Mouse (Mus musculus) thymus, adult 2 months (tissue): Measurements from ENCODE around the gene Snw1.

Source experiments
- CTCF ChIP-seq: fragments of 200-500 bp; IDR thresholded peaks from 2 replicates; pipeline ENCODE4 v1.5.1; 2012; ENCODE audit warnings: mild to moderate bottlenecking, control low read depth, low read length, moderate library complexity, borderline replicate concordance; ENCODE audit not compliant: control insufficient read depth, poor library complexity, insufficient read depth; ENCODE audit errors: extremely low read depth
- POLR2A ChIP-seq: fragments of 200-500 bp; IDR thresholded peaks from 2 replicates; pipeline ENCODE4 v1.6.1; 2012; ENCODE audit warnings: mild to moderate bottlenecking, low read length, control low read depth, moderate library complexity; ENCODE audit not compliant: control insufficient read depth, poor library complexity, insufficient read depth; ENCODE audit errors: extremely low read depth

GRCm38 (mm10) chr12:87470263-87471136 is 1.6 kb downstream of the Snw1 start:
- no peak for TF ChIP-seq CTCF
- TF ChIP-seq POLR2A = no peak
